Mouse (Mus musculus) testis, adult 2 months (tissue): ENCODE measurements around the gene Trim34a.

Experiments used
- CTCF ChIP-seq: fragments of 200-500 bp; IDR thresholded peaks from 2 replicates; pipeline ENCODE4 v1.5.1; 2012; ENCODE audit warnings: low read depth, mild to moderate bottlenecking, inconsistent platforms, low read length, moderate library complexity; ENCODE audit not compliant: control insufficient read depth, insufficient read depth, insufficient replicate concordance
- POLR2A ChIP-seq: fragments of 200-500 bp; IDR thresholded peaks from 2 replicates; pipeline ENCODE4 v1.6.1; 2012; ENCODE audit warnings: low read depth, mild to moderate bottlenecking, inconsistent platforms, low read length, moderate library complexity; ENCODE audit not compliant: control insufficient read depth

- no peak for TF ChIP-seq POLR2A
- no peak for TF ChIP-seq CTCF
Measured at GRCm38 (mm10) chr7:104240857-104241256, 3.4 kb upstream of the Trim34a start.
